Mouse (Mus musculus) cerebellum, adult 18-20 months (tissue): Measurements from ENCODE around the gene Slc25a44.
A peak's percentile ranks its signal among the peaks of the same experiment; 100 is the strongest.

Experiments used
- DNase-seq, 2 experiments: peaks; one replicate each; pipeline ENCODE4 v3.0.0; 2021

The Slc25a44 gene

DNA sequence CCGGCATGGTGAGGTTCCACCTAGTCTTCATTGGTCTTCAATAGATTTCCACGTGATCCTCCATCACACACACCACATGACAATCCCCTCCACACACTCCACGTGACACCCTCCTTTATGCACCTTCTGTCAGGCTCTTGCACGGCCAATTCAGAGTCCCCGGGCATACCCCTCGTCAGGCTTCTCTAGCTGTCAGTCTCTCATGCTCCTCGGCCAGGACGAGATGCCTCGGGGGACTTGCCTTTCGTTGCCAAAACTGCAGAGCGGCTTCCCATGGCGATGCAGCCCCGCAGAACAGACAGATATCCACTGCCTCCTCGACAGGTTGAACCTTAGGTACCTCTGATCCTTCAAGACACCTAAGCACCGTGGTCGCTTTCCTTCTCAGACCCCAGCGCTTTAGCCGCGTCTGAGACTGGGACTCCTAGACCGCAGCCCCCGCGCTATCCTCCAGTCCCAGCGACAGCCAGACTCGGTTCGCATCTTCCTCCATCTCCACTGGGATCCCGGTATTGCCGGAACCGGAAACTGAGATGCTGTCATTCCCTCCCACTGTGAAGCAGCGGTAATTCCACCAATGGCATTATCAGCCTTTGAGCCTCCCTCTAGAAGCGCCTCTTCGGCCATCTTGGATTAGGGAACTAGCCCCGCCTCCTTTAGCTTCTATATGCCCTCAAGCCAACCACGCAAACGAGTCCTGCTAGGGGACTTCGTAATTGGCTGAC, at the start of gene Slc25a44:
Slc25a44 (minus strand) TSS at position 535 of the 725 bp plus-strand sequence.
- peak; percentile 91 to 99 for DNase-seq

DNA sequence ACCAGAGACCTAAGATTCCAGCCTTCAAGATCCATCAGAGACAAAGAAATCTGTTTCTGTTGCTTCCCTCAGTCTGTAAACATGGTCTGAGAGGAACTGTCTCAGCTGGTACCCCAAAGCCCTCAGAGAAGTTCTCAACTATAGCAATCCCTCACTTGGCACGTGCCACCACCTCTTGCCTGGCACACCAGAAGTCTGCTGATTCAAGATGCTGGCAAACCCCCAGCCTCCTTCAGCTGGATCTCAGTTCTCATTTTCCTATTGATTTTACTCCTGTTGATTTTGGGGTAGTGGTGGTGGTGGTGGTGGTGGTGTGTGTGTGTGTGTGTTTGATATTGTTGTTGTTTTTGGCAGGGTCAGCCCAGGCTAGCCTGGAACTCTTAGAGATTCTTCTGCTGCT, 48.6 kb upstream of the Slc25a44 start:
- DNase-seq: no peak

- no peak for DNase-seq
Observed at GRCm38 (mm10) chr3:88473020-88473419, 48.1 kb upstream of the Slc25a44 start.

GRCm38 (mm10) chr3:88470943-88471479, 46.1 kb upstream of the Slc25a44 start:
- DNase-seq: no peak

GRCm38 (mm10) chr3:88469466-88469865, 44.5 kb upstream of the Slc25a44 start:
- DNase-seq: no peak

DNA sequence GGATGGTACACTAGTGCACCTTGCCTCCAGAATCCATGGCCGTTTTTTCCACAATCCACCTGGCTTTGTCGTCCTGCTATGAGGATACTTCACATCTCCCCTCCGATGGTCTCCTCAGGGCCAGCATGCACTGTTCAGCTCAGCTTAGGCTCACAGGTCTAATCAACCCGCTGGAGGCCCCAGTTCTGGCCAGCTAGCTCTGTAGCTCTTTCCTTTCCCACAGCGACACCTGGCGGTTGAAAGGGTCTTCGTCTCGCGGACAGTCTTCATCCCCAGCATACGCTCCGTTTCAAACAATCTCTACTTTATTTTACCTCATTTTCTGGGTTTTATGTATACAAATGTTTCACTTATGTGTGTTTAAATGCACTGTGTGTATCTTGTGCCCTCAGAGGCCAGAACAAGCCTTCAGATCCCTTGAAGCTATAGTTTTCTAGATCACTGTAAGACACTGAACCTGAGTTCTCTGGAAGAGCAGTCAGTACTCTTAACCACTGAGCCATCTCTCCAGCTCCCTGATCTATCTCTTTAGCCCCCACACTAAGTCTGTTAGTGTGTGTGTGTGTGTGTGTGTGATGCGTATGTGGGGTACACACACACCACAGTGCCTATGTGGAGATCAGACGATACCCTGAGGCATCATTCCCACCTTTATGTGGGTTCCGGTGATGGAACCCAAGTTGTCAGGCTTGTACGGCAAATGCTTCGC, 42.3 kb upstream of the Slc25a44 start:
- DNase-seq: peak; percentile 90 to 92

DNA sequence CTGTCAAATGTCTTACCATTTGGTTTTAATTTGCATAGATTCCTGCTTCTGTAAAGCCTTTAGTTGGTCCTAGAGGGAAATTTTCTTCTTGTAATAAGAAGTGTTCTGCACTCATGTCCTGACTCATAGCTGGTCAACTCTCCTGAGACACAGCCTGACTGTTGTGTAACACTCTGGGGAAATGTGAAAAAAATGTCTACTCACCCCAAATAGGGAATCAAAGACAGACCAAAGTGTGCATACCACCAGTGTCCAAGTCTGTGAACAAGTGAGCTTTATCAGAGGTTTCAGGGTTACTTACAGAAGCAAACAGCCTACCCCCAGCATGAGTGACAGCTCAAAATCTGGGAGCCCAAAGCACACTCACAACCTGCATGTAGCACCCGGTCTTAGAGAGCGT, 40.2 kb upstream of the Slc25a44 start:
- DNase-seq: no peak

- DNase-seq: no peak
Observed at GRCm38 (mm10) chr3:88464425-88464824, 39.5 kb upstream of the Slc25a44 start.

GRCm38 (mm10) chr3:88460983-88461696, 36.2 kb upstream of the Slc25a44 start, which contains the start of gene Sema4a:
Gene Sema4a (minus strand): TSS chr3:88461182.
- no peak for DNase-seq

DNA sequence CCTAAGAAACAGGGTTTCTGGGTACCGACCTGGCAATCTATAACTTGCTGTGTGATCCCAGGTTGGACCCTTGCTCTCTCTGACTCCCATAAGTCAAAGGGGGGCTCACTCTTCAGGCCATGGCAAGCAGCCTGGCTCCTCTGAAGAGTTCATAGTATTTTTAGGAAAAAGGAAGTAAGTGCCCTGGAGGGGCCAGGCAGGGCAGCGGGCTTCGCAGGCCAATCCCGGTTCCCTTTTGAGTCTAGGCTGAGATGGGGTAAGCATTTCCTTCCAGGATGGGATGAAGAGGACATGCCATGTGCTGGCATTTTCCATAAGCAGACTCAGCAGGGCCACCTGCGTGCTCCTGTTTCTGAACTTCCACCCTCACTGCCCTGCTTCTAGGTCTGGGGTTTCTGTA, 35.1 kb upstream of the Slc25a44 start:
- no peak for DNase-seq

DNA sequence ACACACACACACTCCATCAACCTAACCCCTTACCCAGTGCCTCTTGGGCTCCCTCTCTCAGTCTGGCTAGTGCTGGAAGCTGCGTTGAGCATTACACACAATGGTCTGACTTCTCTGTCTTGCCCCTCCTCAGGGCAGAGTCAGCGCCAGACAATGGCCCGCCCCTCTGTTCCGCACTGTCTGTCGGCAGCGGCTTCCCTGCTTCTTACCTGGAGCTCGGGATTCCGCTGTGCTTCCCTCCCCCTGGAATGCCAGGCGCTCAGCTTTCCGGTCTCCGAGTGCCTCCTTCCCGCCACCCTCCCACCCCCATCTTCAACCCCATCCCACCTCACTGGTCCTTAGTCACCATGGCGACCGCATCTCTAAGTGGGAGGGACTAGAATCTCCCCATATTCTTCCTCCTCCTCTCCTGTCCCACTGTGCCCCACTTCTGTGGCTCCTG, 33.9 kb upstream of the Slc25a44 start:
- peak in 1 of 2 experiments; percentile 13 for DNase-seq

GRCm38 (mm10) chr3:88456746-88457532, 32.0 kb upstream of the Slc25a44 start:
- peak in 1 of 2 experiments; percentile 24 for DNase-seq

DNA sequence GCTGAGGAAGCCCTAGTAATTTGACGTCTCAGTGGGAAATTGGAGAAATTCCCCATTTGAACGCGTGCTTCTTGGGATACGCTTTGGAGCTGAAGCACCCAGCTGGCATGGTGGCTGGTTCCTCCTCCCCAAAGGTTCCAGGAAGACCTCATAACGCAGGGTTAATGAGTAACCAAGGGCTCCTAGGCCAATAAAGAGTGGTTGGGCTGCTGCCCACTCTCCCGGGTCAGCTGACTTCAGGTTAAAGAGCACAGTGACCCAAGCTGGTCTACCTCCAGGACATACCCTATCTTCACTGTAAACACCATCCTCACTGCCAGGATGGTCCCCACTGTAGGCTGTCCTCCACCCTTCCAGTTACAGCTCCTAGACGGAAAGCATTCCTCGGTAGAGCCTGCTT, 31.4 kb upstream of the Slc25a44 start:
- DNase-seq: no peak

DNA sequence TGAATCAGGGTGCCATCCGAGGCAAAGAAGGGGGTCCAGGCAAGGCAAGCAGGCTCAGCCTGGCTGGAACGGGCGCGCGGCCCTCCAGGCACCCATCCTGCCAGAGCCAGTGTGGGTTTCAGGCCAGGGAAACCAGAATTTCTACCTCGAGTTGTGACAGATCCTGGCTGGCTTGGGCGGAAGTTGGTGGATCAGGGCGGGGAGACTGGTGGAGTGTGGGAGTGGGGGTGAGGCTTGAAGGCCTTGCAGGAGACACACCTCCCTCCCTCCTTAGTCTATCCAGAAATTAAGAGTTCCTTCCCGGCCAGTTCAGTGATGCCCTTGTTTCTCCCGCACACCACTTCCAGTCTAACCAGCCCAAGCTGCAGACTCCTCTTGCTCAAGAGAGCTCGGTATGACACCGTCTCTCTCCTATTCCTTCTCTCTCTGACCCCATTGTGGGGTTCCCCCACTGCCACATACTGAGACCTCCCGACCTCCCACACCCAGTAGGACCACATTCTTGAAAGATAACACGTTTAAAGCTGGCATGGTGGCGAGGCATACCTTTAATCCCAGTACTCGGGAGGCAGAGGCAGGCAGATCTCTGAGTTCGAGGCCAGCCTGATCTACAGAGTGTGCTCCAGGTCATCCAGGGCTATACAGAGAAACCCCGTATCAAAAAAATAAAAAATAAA, 30.8 kb upstream of the Slc25a44 start:
- DNase-seq: no peak

GRCm38 (mm10) chr3:88454762-88455587, 30.0 kb upstream of the Slc25a44 start:
- no peak for DNase-seq

DNA sequence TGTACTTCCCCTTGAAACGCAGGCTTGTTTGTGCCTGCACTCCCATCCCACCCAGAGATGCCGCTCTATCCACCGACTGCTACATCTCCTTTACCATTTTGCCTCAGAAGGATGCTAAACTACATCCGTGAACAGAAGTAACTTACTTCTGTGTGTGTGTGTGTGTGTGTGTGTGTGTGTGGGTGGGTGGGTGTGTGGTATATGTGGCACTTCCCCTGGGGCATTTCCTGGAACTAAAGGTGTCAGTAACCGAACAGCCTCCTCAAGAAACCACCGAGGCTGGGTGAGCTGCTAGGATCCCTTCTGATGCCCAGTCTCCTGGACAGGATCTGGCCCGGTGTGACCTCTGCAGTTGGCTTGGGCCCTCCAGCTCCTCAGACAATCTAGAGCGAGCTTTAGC, 29.0 kb upstream of the Slc25a44 start:
- DNase-seq: no peak

DNA sequence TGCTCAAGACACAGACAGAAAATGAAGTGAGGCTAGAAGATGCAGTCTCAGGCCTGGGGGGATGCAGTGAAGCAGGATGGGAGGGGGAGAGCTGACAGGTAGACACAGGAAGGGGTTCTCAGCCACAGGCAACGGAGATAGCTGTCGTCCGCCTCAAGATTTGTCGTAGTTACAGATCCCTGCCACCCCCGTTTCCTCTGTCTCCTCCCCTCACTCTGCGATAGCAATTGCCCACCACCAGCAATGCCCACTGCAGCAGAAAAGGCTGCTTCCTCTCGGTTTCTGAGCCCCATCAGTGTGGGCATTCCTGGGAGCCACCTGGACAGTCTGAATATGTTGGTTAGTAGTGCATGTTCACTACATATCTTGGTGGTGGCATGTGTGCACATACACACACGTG, 28.4 kb upstream of the Slc25a44 start:
- DNase-seq: no peak

DNA sequence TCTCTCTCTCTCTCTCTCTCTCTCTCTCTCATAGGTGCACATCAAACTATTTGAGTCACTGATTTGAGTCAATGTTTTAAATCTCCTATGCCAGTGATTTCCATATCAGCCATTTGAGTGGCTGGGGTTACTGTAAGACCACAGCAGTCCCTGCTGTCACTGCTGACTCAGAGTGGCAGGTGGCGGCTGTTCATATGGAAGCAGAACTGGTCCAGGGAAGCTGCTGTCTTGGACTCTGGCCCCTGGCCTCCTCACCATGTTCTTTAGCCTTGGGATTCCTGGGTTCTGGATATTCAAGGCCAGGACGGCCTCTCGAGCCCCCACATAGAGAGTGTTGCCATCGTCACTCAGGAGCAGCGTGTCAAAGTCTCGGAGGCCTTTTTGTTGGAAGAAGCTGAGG, 27.8 kb upstream of the Slc25a44 start:
- DNase-seq: peak; percentile 36 to 37

DNA sequence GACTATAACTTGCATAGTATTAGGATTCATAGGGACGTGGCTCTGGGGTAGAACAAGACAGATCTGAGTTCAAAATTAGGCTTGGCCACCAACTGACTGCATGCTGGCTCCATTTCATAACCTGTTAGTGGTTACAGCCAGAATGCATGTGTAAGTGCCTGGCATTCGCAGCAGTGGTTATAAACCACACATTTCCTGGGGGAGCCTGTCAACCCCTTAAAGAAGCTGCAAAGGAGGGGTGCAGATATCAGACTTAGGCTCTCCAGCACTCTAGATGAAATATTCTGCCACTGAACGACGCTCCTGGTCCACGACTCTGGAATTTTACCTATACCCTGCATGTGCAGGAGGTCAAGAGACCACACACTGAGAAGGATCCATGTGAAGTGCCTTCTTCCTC, 27.3 kb upstream of the Slc25a44 start:
- DNase-seq: no peak

DNA sequence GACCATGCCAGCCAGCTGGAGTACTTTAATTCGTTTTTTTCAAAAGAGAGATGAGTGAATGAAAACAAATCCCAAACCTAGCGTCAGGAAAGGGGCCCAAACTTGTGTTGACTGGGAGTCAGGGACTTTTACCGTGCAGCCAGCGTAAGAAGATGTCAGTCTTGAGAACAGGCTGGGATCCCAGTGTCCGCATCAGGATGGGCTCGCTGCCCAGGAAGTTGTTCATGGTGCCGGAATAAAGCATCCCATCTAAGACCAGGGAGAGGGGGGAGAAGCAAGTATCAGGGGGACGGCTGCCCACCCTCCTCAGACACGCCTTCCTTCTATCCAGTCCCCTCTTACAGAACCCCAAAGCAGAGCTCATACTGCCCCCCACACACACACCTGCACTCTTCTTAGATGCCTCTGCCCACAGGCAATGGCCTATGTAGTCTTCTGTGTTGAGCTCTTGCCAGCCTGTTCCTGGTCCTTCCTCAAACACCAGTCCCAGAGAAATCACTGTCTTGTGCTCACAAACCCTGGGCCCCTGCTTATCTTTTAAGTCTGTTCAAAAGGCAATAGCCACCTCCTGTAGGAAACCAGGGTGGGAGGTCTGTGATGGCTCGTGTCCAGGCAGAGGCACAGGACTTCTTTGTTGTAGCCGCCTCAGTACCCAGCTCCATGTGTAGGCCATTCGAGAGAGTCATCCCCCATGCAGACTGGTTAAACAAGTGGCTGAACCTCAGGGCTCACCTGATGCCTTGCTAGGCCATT, 25.6 kb upstream of the Slc25a44 start:
- DNase-seq: no peak
